ENCODE assay signal across 20 mouse cellular contexts in the genomic region with DNA sequence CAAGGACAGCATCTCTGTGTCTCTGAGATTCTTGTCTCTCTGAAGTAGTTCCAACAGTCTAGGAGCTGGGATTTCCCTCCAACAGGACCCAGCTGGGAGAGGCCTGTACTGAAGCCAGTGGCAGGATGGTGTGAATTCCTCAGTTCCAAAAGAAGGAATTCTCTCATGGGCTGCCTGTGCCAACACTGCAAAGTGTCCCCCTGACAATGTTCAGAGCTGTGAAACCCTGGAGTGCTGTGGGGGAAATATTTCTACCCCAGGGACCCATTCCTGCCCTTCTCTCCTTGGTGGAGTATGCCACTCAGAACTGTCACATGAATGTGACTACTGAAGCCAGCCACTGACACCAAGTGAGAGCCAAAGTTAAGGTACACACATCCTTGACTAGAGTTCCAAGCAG. TPM values are rescaled to one million over a fixed set of nuclear protein-coding genes. Genes with fewer than 3 reads are reported as not detected.
DNase-seq lines count a peak whose midpoint lies in the region; ATAC-seq lines count a peak whose summit lies in the region.
"Had no signal": no experiment of that assay in that cellular context is flagged by ENCODE, and none has a peak within 500 bp of the region (broad histone marks: within the 10 kb centered on the region; RNA-seq: fewer than 3 reads in every experiment).

No protein-coding gene starts in this region.

- no peaks in the 10 kb centered on the region for H3K36me3 ChIP-seq in heart, embryonic 12.5 days
- H3K36me3 ChIP-seq in heart, embryonic 16.5 days (ENCODE audit: control insufficient read depth, insufficient read depth) = no peaks in the 10 kb centered on the region
- no peaks in the 10 kb centered on the region for H3K36me3 ChIP-seq in neural tube, embryonic 13.5 days
- H3K36me3 ChIP-seq: embryonic facial prominence, embryonic 13.5 days; forebrain, embryonic 12.5 days; hindbrain, embryonic 10.5 days; intestine, embryonic 15.5 days had no signal

- H3K27ac ChIP-seq in heart, embryonic 12.5 days (ENCODE audit: poor library complexity, severe bottlenecking) = peak overlapping the region; percentile 57
- peak overlapping the region; percentile 45; the same call in 1 of the 2 replicates for H3K27ac ChIP-seq in heart, embryonic 16.5 days (ENCODE audit: low read length)
- H3K27ac ChIP-seq in neural tube, embryonic 13.5 days (replicated peaks) = peak overlapping the region; percentile 23
- H3K27ac ChIP-seq: embryonic facial prominence, embryonic 13.5 days; forebrain, embryonic 12.5 days; hindbrain, embryonic 10.5 days; hindbrain, embryonic 14.5 days; intestine, embryonic 15.5 days had no signal

- no peak overlapping the region for H3K9ac ChIP-seq in heart, embryonic 12.5 days
- no peak overlapping the region for H3K9ac ChIP-seq in heart, embryonic 16.5 days (ENCODE audit: low read length)
- no peak overlapping the region for H3K9ac ChIP-seq in neural tube, embryonic 13.5 days
- H3K9ac ChIP-seq: embryonic facial prominence, embryonic 13.5 days; forebrain, embryonic 12.5 days; hindbrain, embryonic 14.5 days; intestine, embryonic 15.5 days had no signal

- H3K4me2 ChIP-seq in heart, embryonic 12.5 days = no peak overlapping the region
- no peak overlapping the region for H3K4me2 ChIP-seq in heart, embryonic 16.5 days (ENCODE audit: low read depth, low read length)
- H3K4me2 ChIP-seq in neural tube, embryonic 13.5 days = no peak overlapping the region
- H3K4me2 ChIP-seq: embryonic facial prominence, embryonic 13.5 days; forebrain, embryonic 12.5 days; hindbrain, embryonic 14.5 days; intestine, embryonic 15.5 days had no signal

- no peaks in the 10 kb centered on the region for H3K9me3 ChIP-seq in heart, embryonic 12.5 days (replicated peaks)
- no peaks in the 10 kb centered on the region for H3K9me3 ChIP-seq in heart, embryonic 16.5 days (replicated peaks; ENCODE audit: control insufficient read depth, low read length)
- H3K9me3 ChIP-seq in neural tube, embryonic 13.5 days = no peaks in the 10 kb centered on the region
- H3K9me3 ChIP-seq: embryonic facial prominence, embryonic 13.5 days; forebrain, embryonic 12.5 days; hindbrain, embryonic 10.5 days; intestine, embryonic 15.5 days had no signal

- no peak for DNase-seq in heart, adult 18-20 months
- DNase-seq in heart, adult 11 months = no peak
- DNase-seq in neural tube, embryonic 10.5 days (ENCODE audit: extremely low spot score, low spot score) = no peak
- DNase-seq: adrenal gland, adult 2 months; adrenal gland, postnatal 25 days; cerebellum, adult 18-20 months; cerebellum, adult 9-11 months; cerebellum, postnatal 36 days; gastrocnemius, postnatal 10 days; kidney, adult 18-20 months had no signal

- H3K4me3 ChIP-seq in heart, embryonic 12.5 days = no peak overlapping the region
- H3K4me3 ChIP-seq in heart, embryonic 16.5 days (ENCODE audit: low read length) = no peak overlapping the region
- no peak overlapping the region for H3K4me3 ChIP-seq in neural tube, embryonic 13.5 days
- H3K4me3 ChIP-seq: embryonic facial prominence, embryonic 13.5 days; forebrain, embryonic 12.5 days; hindbrain, embryonic 10.5 days; intestine, embryonic 15.5 days had no signal

- ATAC-seq in heart, embryonic 12.5 days (ENCODE audit: insufficient number of reproducible peaks, low FRiP score) = peak; percentile 39; the same call in 1 of the 2 replicates
- ATAC-seq in heart, embryonic 16.5 days (replicated peaks; ENCODE audit: extremely low read depth, insufficient read depth, low FRiP score) = peak; percentile 87
- ATAC-seq in neural tube, embryonic 13.5 days (ENCODE audit: low read depth) = no peak; the same call in 1 of the 2 replicates
- ATAC-seq: forebrain, embryonic 16.5 days; intestine, embryonic 15.5 days had no signal

- no peaks in the 10 kb centered on the region for H3K27me3 ChIP-seq in heart, embryonic 12.5 days (replicated peaks)
- H3K27me3 ChIP-seq in heart, embryonic 16.5 days (ENCODE audit: control insufficient read depth, insufficient read depth, low read length) = no peaks in the 10 kb centered on the region
- H3K27me3 ChIP-seq in neural tube, embryonic 13.5 days = peaks cover 14% of the 10 kb centered on the region
- H3K27me3 ChIP-seq: CH12.LX; forebrain, embryonic 12.5 days; intestine, embryonic 15.5 days had no signal

- no peaks in the 10 kb centered on the region for H3K4me1 ChIP-seq in heart, embryonic 12.5 days (replicated peaks)
- H3K4me1 ChIP-seq in heart, embryonic 16.5 days (ENCODE audit: control insufficient read depth, insufficient read depth, low read length) = peaks cover 4% of the 10 kb centered on the region
- peaks cover 11% of the 10 kb centered on the region for H3K4me1 ChIP-seq in neural tube, embryonic 13.5 days (replicated peaks)
- H3K4me1 ChIP-seq: embryonic facial prominence, embryonic 13.5 days; forebrain, embryonic 12.5 days; intestine, embryonic 15.5 days had no signal

RNA-seq across cellular contexts. Expression of a gene that starts 55.7 kb away (rescaled TPM):
- polyA plus RNA-seq in heart, embryonic 12.5 days (2016; fragmentation: Nextera tagmentation; extraction: Ambion mirVana) = 180 and 182 TPM in 2 replicates
- total RNA-seq in heart, adult 18-20 months (2021) = 10 to 100 TPM; 22.7 to 25.0 TPM
- 122 and 123 TPM in 2 replicates for polyA plus RNA-seq in heart, embryonic 16.5 days (2015; fragmentation: Nextera tagmentation; extraction: Ambion mirVana)
- 83.3 and 94.6 TPM in 2 replicates for polyA plus RNA-seq in neural tube, embryonic 13.5 days (2015; fragmentation: Nextera tagmentation; extraction: Ambion mirVana)
